Mouse (Mus musculus): ENCODE measurements around the gene Gm28102. TPM values are rescaled to one million over a fixed set of nuclear protein-coding genes. Genes with fewer than 3 reads are reported as not detected.
"Not testable (repeated sequence)": the region's sequence is repeated elsewhere in the genome, so short reads cannot be mapped to it uniquely, and the experiment has no call there.

The Gm28102 gene
- not detected in 2 replicates for polyA plus RNA-seq (2015; fragmentation: Nextera tagmentation; extraction: Ambion mirVana)

DNA sequence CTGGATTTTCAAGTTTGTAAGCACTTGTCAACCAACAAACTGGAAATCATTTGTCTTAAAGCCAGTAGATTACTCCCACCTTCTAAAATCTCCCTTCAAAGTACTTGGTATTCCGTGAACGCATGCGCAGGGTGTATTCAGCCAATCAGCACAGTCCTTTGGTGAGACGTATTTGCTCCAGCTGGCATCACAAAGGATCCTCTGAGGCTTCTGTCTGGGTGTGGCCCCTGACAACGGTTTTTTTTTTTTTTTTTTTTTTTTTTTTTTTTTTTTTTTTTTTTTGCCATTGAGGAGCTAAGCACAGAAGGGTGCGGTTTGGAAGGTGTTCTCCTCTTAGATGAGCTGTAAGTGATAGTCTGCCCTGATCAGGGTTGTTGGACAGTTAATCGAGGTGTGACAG, at the start of gene Gm28102:
Gene Gm28102, plus strand, starts transcription at position 301 of the 400 bp plus-strand sequence.
- not testable (repeated sequence) for H3K27me3 ChIP-seq; H3K9me3 ChIP-seq (replicated peaks); H3K9ac ChIP-seq; H3K36me3 ChIP-seq; H3K4me1 ChIP-seq; H3K27ac ChIP-seq; ATAC-seq (replicated peaks; ENCODE audit: low FRiP score); H3K4me2 ChIP-seq; H3K4me3 ChIP-seq (replicated peaks)
- WGBS = 92% methylated on average over 3 of the region's 7 CpGs
